In the genomic region with DNA sequence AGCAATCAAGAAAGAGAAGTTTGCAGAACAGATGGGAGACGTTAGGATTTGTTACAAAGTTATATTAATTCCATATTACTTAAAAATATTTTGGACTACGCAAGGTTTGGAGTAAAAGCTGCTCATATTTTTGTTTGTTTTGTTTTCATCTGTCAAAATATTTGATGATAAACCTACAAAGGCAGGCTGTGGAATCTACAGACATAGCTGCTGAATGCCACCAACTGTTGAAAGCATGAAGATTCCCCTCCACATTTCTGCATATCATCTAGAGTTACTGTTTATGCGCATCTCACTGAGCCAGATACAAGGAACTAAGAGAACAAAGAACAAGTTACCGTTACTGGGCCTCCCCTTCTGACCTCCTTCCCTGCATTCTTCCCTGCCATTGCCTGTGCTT, we compare ENCODE assay signal across 23 mouse cellular contexts.
A peak's percentile ranks its signal among the peaks of the same experiment; 100 is the strongest.
DNase-seq lines count a peak whose midpoint lies in the region; ATAC-seq and TF ChIP-seq lines count a peak whose summit lies in the region.
"Had no signal": no experiment of that assay in that cellular context is flagged by ENCODE, and none has a peak within 500 bp of the region (broad histone marks: within the 10 kb centered on the region; RNA-seq: fewer than 3 reads in every experiment).

No protein-coding gene starts in this region.

- no peak overlapping the region for H3K4me2 ChIP-seq in forebrain, embryonic 14.5 days (ENCODE audit: low read length)
- H3K4me2 ChIP-seq in forebrain, embryonic 11.5 days (ENCODE audit: low read depth, low read length, severe bottlenecking), result no peak overlapping the region
- H3K4me2 ChIP-seq in forebrain, embryonic 16.5 days (ENCODE audit: low read length), result no peak overlapping the region
- no peak overlapping the region for H3K4me2 ChIP-seq in forebrain, embryonic 12.5 days
- H3K4me2 ChIP-seq: embryonic facial prominence, embryonic 13.5 days; embryonic facial prominence, embryonic 15.5 days had no signal

- H3K27ac ChIP-seq in forebrain, embryonic 14.5 days (ENCODE audit: low read depth, low read length), result no peak overlapping the region
- no peak overlapping the region for H3K27ac ChIP-seq in forebrain, embryonic 11.5 days (ENCODE audit: low read depth, low read length)
- H3K27ac ChIP-seq in forebrain, embryonic 16.5 days (ENCODE audit: low read length), result no peak overlapping the region
- no peak overlapping the region for H3K27ac ChIP-seq in forebrain, embryonic 12.5 days
- H3K27ac ChIP-seq: embryonic facial prominence, embryonic 13.5 days; embryonic facial prominence, embryonic 15.5 days; gastrocnemius, adult 2 months had no signal

- no peak for ATAC-seq in forebrain, embryonic 14.5 days
- ATAC-seq in forebrain, embryonic 11.5 days (replicated peaks; ENCODE audit: low FRiP score), result no peak
- peak; percentile 63 for ATAC-seq in forebrain, embryonic 16.5 days
- ATAC-seq in forebrain, embryonic 12.5 days (ENCODE audit: low FRiP score), result no peak
- ATAC-seq: activated CD4-positive, CD25-positive, alpha-beta regulatory T cell, adult 4 months; Patski had no signal

- no peaks in the 10 kb centered on the region for H3K4me1 ChIP-seq in forebrain, embryonic 14.5 days (ENCODE audit: control insufficient read depth, insufficient read depth, low read length)
- no peaks in the 10 kb centered on the region for H3K4me1 ChIP-seq in forebrain, embryonic 11.5 days (replicated peaks; ENCODE audit: control insufficient read depth, insufficient read depth, low read length)
- no peaks in the 10 kb centered on the region for H3K4me1 ChIP-seq in forebrain, embryonic 16.5 days (replicated peaks; ENCODE audit: control insufficient read depth, insufficient read depth, low read length)
- H3K4me1 ChIP-seq in forebrain, embryonic 12.5 days, result no peaks in the 10 kb centered on the region
- H3K4me1 ChIP-seq: embryonic facial prominence, embryonic 15.5 days had no signal

- TF ChIP-seq CTCF in brain, embryonic 14.5 days (IDR thresholded peaks at IDR 0.05; ENCODE audit: borderline replicate concordance, extremely low read depth, insufficient read depth, insufficient read length), result no peak

- DNase-seq in forebrain, embryonic 14.5 days (ENCODE audit: low spot score), result peak; percentile 22
- DNase-seq in forebrain, embryonic 11.5 days (ENCODE audit: low spot score), result no peak
- peak; percentile 14 for DNase-seq in brain, embryonic 14.5 days (ENCODE audit: low read depth)
- peak; percentile 18 for DNase-seq in brain, embryonic 18.5 days (ENCODE audit: low read depth, low spot score)
- no peak for DNase-seq in adrenal gland, postnatal 10 days
- DNase-seq: adrenal gland, adult 8-10 months; adrenal gland, postnatal 25 days; cerebellum, adult 11 months; cerebellum, adult 18-20 months; cerebellum, adult 8-10 months; cerebellum, adult 9-11 months; cerebellum, postnatal 14 days; cerebellum, postnatal 36 days; embryo, embryonic 11 days; gastrocnemius, adult 2 months; gastrocnemius, postnatal 10 days had no signal

- TF ChIP-seq POLR2A in brain, embryonic 14.5 days (IDR thresholded peaks at IDR 0.05; ENCODE audit: borderline replicate concordance, extremely low read depth, insufficient read depth, insufficient read length, poor library complexity, severe bottlenecking), result no peak

- WGBS in forebrain, embryonic 14.5 days, result 85% methylated on average over 4 of the region's 4 CpGs
- WGBS in forebrain, embryonic 11.5 days, result 89% methylated on average over 4 of the region's 4 CpGs
- whole genome bisulfite sequencing in forebrain, embryonic 16.5 days, result 75% methylated on average over 4 of the region's 4 CpGs
- 79% methylated on average over 4 of the region's 4 CpGs for WGBS in forebrain, embryonic 12.5 days

- H3K9me3 ChIP-seq in forebrain, embryonic 14.5 days (replicated peaks; ENCODE audit: control insufficient read depth, low read length), result no peaks in the 10 kb centered on the region
- H3K9me3 ChIP-seq in forebrain, embryonic 11.5 days (ENCODE audit: control insufficient read depth, low read length), result no peaks in the 10 kb centered on the region
- no peaks in the 10 kb centered on the region for H3K9me3 ChIP-seq in forebrain, embryonic 16.5 days (ENCODE audit: control insufficient read depth, low read length)
- H3K9me3 ChIP-seq in forebrain, embryonic 12.5 days, result no peaks in the 10 kb centered on the region
- H3K9me3 ChIP-seq: embryonic facial prominence, embryonic 13.5 days; embryonic facial prominence, embryonic 15.5 days had no signal

- H3K27me3 ChIP-seq in forebrain, embryonic 14.5 days (replicated peaks; ENCODE audit: control insufficient read depth, insufficient read depth, low read length), result no peaks in the 10 kb centered on the region
- no peaks in the 10 kb centered on the region for H3K27me3 ChIP-seq in forebrain, embryonic 11.5 days (ENCODE audit: control insufficient read depth, insufficient read depth, low read length)
- H3K27me3 ChIP-seq in forebrain, embryonic 16.5 days (replicated peaks; ENCODE audit: control insufficient read depth, insufficient read depth, low read length), result no peaks in the 10 kb centered on the region
- no peaks in the 10 kb centered on the region for H3K27me3 ChIP-seq in forebrain, embryonic 12.5 days
- H3K27me3 ChIP-seq: embryonic facial prominence, embryonic 13.5 days; embryonic facial prominence, embryonic 15.5 days; Patski had no signal

- H3K9ac ChIP-seq in forebrain, embryonic 14.5 days (ENCODE audit: low read length), result no peak overlapping the region
- H3K9ac ChIP-seq in forebrain, embryonic 11.5 days (ENCODE audit: low read length), result no peak overlapping the region
- no peak overlapping the region for H3K9ac ChIP-seq in forebrain, embryonic 16.5 days (replicated peaks; ENCODE audit: low read depth, low read length)
- no peak overlapping the region for H3K9ac ChIP-seq in forebrain, embryonic 12.5 days
- H3K9ac ChIP-seq: embryonic facial prominence, embryonic 13.5 days; embryonic facial prominence, embryonic 15.5 days had no signal

- no peak overlapping the region for H3K4me3 ChIP-seq in forebrain, embryonic 14.5 days (ENCODE audit: low read depth, low read length)
- no peak overlapping the region for H3K4me3 ChIP-seq in forebrain, embryonic 11.5 days (ENCODE audit: low read depth, low read length)
- no peak overlapping the region for H3K4me3 ChIP-seq in forebrain, embryonic 16.5 days (replicated peaks; ENCODE audit: low read length)
- H3K4me3 ChIP-seq in forebrain, embryonic 12.5 days (replicated peaks), result no peak overlapping the region
- H3K4me3 ChIP-seq: embryonic facial prominence, embryonic 13.5 days; embryonic facial prominence, embryonic 15.5 days; erythroblast, embryonic 14.5 days; gastrocnemius, adult 2 months had no signal

- H3K36me3 ChIP-seq in forebrain, embryonic 14.5 days (ENCODE audit: control insufficient read depth, insufficient read depth, low read length), result no peaks in the 10 kb centered on the region
- H3K36me3 ChIP-seq in forebrain, embryonic 11.5 days (ENCODE audit: control insufficient read depth, insufficient read depth, low read length), result no peaks in the 10 kb centered on the region
- no peaks in the 10 kb centered on the region for H3K36me3 ChIP-seq in forebrain, embryonic 16.5 days (ENCODE audit: control insufficient read depth, insufficient read depth)
- H3K36me3 ChIP-seq in forebrain, embryonic 12.5 days (replicated peaks), result no peaks in the 10 kb centered on the region
- H3K36me3 ChIP-seq: embryonic facial prominence, embryonic 13.5 days; embryonic facial prominence, embryonic 15.5 days had no signal

Comparison
In these comparisons a context has a peak if more than half of its experiments do, and no peak if none do; other contexts are left out.
1. DNase-seq: peak in forebrain, embryonic 14.5 days (single experiment), brain, embryonic 14.5 days (single experiment) and brain, embryonic 18.5 days (single experiment); none in forebrain, embryonic 11.5 days (single experiment) and adrenal gland, postnatal 10 days (single experiment).